Mouse (Mus musculus): ENCODE data around the gene Sort1. TPM values are rescaled to one million over a fixed set of nuclear protein-coding genes. Genes with fewer than 3 reads are reported as not detected.
A peak's percentile ranks its signal among the peaks of the same experiment; 100 is the strongest.
"Not testable (repeated sequence)": the region's sequence is repeated elsewhere in the genome, so short reads cannot be mapped to it uniquely, and the experiment has no call there.

Gene Sort1
- polyA plus RNA-seq (2012; rRNA removed): 88.7 and 94.4 TPM in 2 replicates

GRCm38 (mm10) chr3:108283781-108284601 lies at the start of gene Sort1:
Gene Sort1 (plus strand): TSS chr3:108284082.
- TF ChIP-seq CTCF (IDR thresholded peaks at IDR 0.05; ENCODE audit: borderline replicate concordance, insufficient read depth, low read depth, low read length) (no peak), POLR2A (IDR thresholded peaks at IDR 0.05; ENCODE audit: borderline replicate concordance, insufficient read depth, low read length) (0 out of 2 replicates have a peak, but pooled peaks have one; percentile 18)
- WGBS: 1% methylated on average over 104 of the region's 109 CpGs
- Histone ChIP-seq H3K27ac (ENCODE audit: insufficient read depth, low read length) (peak within 1 kb of the TSS; percentile 22; the same call in 1 of the 2 replicates), H3K27me3 (ENCODE audit: control insufficient read depth, insufficient read depth, low read length) (no peaks in the 10 kb centered on the region), H3K4me3 (replicated peaks; ENCODE audit: insufficient read depth, low read depth, low read length) (peak within 1 kb of the TSS; percentile 84), H3K4me1 (ENCODE audit: control insufficient read depth, insufficient read depth, low read length) (peaks cover 16% of the 10 kb centered on the region)
- DNase-seq: peak; percentile 83 to 87

GRCm38 (mm10) chr3:108237474-108238102 lies 46.3 kb upstream of the Sort1 start:
- not testable (repeated sequence) for H3K27ac ChIP-seq (ENCODE audit: insufficient read depth, low read length); H3K4me1 ChIP-seq (ENCODE audit: control insufficient read depth, insufficient read depth, low read length); DNase-seq; H3K27me3 ChIP-seq (ENCODE audit: control insufficient read depth, insufficient read depth, low read length); H3K4me3 ChIP-seq (replicated peaks; ENCODE audit: insufficient read depth, low read depth, low read length)
- WGBS: 91% methylated on average over 4 of the region's 4 CpGs

- no peak for TF ChIP-seq CTCF (IDR thresholded peaks at IDR 0.05; ENCODE audit: borderline replicate concordance, insufficient read depth, low read depth, low read length)
- TF ChIP-seq POLR2A (IDR thresholded peaks at IDR 0.05; ENCODE audit: borderline replicate concordance, insufficient read depth, low read length): no peak
- Histone ChIP-seq H3K4me3 (replicated peaks; ENCODE audit: insufficient read depth, low read depth, low read length) (no peak overlapping the region), H3K27ac (ENCODE audit: insufficient read depth, low read length) (no peak overlapping the region), H3K27me3 (ENCODE audit: control insufficient read depth, insufficient read depth, low read length) (no peaks in the 10 kb centered on the region), H3K4me1 (ENCODE audit: control insufficient read depth, insufficient read depth, low read length) (no peaks in the 10 kb centered on the region)
- 90% methylated on average over 3 of the region's 3 CpGs for WGBS
- no peak for DNase-seq
Measured at GRCm38 (mm10) chr3:108241243-108241839, 42.5 kb upstream of the Sort1 start.

- no peak for TF ChIP-seq POLR2A (IDR thresholded peaks at IDR 0.05; ENCODE audit: borderline replicate concordance, insufficient read depth, low read length)
- no peak for TF ChIP-seq CTCF (IDR thresholded peaks at IDR 0.05; ENCODE audit: borderline replicate concordance, insufficient read depth, low read depth, low read length)
- 58% methylated on average over 2 of the region's 2 CpGs for WGBS
- Histone ChIP-seq H3K4me3 (replicated peaks; ENCODE audit: insufficient read depth, low read depth, low read length) (no peak overlapping the region), H3K27me3 (ENCODE audit: control insufficient read depth, insufficient read depth, low read length) (no peaks in the 10 kb centered on the region), H3K27ac (ENCODE audit: insufficient read depth, low read length) (no peak overlapping the region), H3K4me1 (ENCODE audit: control insufficient read depth, insufficient read depth, low read length) (no peaks in the 10 kb centered on the region)
- DNase-seq: no peak
Measured at GRCm38 (mm10) chr3:108246857-108247256, 37.0 kb upstream of the Sort1 start.

- H3K27ac ChIP-seq (ENCODE audit: insufficient read depth, low read length): no peak within 1 kb of the TSS
Measured at GRCm38 (mm10) chr3:108256719-108257637, 26.9 kb upstream of the Sort1 start, which contains the start of gene Psma5. Gene Psma5 (plus strand): TSS chr3:108256926.

GRCm38 (mm10) chr3:108257831-108258500 lies 25.9 kb upstream of the Sort1 start:
- TF ChIP-seq CTCF (IDR thresholded peaks at IDR 0.05; ENCODE audit: borderline replicate concordance, insufficient read depth, low read depth, low read length) (no peak), POLR2A (IDR thresholded peaks at IDR 0.05; ENCODE audit: borderline replicate concordance, insufficient read depth, low read length) (no peak)
- H3K4me3 ChIP-seq (replicated peaks; ENCODE audit: insufficient read depth, low read depth, low read length): peak overlapping the region; percentile 69
- H3K27ac ChIP-seq (ENCODE audit: insufficient read depth, low read length): no peak overlapping the region
- no peaks in the 10 kb centered on the region for H3K27me3 ChIP-seq (ENCODE audit: control insufficient read depth, insufficient read depth, low read length)
- 70% methylated on average over 3 of the region's 3 CpGs for WGBS
- H3K4me1 ChIP-seq (ENCODE audit: control insufficient read depth, insufficient read depth, low read length): peaks cover 6% of the 10 kb centered on the region
- DNase-seq: no peak

More at GRCm38 (mm10) chr3:108256719-108257637, 26.9 kb upstream of the Sort1 start, which contains the start of gene Psma5:
- H3K4me1 ChIP-seq (ENCODE audit: control insufficient read depth, insufficient read depth, low read length): peaks cover 6% of the 10 kb centered on the region
- no peak for TF ChIP-seq CTCF (IDR thresholded peaks at IDR 0.05; ENCODE audit: borderline replicate concordance, insufficient read depth, low read depth, low read length)
- 0 out of 2 replicates have a peak, but pooled peaks have one; percentile 17 for TF ChIP-seq POLR2A (IDR thresholded peaks at IDR 0.05; ENCODE audit: borderline replicate concordance, insufficient read depth, low read length)
- peak within 1 kb of the TSS; percentile 69 for H3K4me3 ChIP-seq (replicated peaks; ENCODE audit: insufficient read depth, low read depth, low read length)
- DNase-seq: peak; percentile 92 to 96
- H3K27me3 ChIP-seq (ENCODE audit: control insufficient read depth, insufficient read depth, low read length): no peaks in the 10 kb centered on the region
- under 1% methylated on average over 79 of the region's 79 CpGs for WGBS

Measured in cerebellum, adult 2 months (tissue).